Mouse (Mus musculus): ENCODE results near the gene Shroom3.

Gene Shroom3

GRCm38 (mm10) chr5:92982673-92983072, 299.4 kb downstream of the Shroom3 start:
- peak in 1 of 2 experiments; percentile 62 for DNase-seq

GRCm38 (mm10) chr5:92983942-92984341, 300.7 kb downstream of the Shroom3 start:
- DNase-seq = no peak

GRCm38 (mm10) chr5:92984692-92985091, 301.5 kb downstream of the Shroom3 start:
- DNase-seq = no peak

DNA sequence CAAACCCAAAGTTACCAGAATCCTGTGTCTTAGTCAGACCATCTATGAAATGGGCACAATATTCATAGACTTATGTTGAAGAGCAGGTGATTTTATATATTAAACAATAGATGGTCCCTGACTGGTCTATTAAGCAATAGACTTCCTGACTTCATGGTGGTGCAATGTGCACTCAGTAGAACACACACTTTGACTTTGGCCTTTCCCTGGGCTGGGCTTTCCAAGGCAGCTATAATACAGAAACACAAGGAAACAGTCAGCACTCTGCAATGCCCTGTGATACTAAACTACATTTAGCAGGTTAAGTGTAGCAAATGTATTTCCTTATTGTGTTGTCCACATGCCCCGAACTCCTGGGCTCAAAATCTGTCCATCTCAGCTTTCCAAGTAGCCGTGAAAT, 302.2 kb downstream of the Shroom3 start:
- DNase-seq = no peak

DNA sequence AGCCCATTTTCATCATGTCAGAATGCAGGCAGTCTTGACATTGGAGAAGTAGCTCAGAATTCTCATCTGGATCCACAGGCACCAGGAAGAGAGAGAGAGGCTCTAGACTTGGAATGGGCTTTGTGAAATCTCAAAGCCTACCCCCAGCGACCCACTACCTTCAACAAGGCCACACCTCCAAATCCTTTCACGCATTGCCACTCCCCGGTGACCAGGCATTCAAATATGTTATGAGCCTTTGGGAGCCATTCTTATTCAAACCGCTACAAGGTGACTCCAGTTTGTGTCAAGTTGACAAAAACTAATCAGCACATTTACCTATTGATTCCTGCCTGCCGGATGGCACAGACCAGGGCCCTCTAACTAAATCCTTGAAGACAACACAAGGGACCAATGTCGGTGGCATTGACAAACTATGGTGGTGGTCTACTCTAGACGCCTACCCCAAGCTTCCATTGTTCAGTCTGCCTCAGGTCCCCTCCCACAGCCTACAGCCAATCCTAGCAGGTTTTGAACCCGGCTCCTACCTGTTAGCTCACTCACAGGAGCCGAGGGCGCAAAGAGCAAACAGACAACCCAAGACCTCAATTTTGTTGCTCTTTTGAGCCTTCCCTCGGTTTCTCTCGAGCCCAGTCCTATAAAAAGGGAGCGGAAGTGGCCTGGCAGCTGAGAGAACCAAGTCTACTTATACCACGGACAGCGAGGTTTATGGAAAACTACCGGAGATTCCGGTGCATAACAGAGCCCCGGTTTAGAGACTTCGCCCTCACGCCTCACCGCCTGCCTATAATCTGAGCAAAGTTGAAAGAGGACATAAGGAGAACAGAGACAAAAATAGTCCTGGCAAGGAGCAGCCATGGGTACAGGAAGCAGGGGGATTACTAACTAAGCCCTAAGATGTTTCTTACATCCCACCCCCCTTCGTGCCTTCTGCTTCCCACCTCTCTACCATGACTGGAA, 303.7 kb downstream of the Shroom3 start:
- peak; percentile 36 to 55 for DNase-seq

- DNase-seq = no peak
These were observed 304.9 kb downstream of the Shroom3 start for GRCm38 (mm10) chr5:92987891-92988768.

GRCm38 (mm10) chr5:92988769-92989356, 305.6 kb downstream of the Shroom3 start:
- peak; percentile 55 to 81 for DNase-seq

DNA sequence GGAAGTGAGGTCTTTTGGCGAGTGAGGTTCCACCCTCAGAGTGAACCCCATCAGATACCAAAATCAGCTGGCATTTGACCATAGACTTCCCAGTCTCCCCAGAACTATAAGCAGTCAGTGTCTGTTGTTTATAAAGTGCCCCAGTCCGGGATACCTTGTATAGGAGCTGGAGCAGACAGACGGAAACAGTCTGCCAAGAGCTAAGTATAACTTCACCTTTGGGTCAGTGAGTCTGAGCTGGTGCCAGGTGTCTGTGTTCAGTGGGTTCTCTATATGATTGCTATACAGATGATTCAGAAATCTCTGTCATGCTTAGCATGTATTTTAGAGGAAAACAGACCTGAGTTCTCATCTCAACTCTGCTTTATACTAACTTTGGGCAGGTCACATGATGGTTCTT, 308.9 kb downstream of the Shroom3 start:
- DNase-seq = no peak

DNA sequence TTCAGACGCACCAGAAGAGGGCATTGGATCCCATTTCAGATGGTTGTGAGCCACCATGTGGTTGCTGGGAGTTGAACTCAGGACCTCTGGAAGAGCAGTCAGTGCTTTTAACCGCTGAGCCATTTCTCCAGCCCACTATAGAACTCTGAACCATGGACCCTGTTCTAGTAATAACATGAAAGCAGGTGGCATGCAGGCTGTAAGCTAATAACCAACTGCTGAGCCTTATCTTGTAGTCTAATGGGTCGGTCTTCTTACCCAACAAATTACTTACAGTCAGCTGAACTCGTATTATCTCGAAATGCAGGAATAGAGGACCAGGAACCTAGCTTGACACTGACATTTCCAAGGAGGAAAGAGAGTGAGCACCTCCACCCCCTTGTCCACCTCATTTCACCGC, 311.1 kb downstream of the Shroom3 start:
- no peak for DNase-seq

GRCm38 (mm10) chr5:92994861-92995260, 311.6 kb downstream of the Shroom3 start:
- no peak for DNase-seq

DNA sequence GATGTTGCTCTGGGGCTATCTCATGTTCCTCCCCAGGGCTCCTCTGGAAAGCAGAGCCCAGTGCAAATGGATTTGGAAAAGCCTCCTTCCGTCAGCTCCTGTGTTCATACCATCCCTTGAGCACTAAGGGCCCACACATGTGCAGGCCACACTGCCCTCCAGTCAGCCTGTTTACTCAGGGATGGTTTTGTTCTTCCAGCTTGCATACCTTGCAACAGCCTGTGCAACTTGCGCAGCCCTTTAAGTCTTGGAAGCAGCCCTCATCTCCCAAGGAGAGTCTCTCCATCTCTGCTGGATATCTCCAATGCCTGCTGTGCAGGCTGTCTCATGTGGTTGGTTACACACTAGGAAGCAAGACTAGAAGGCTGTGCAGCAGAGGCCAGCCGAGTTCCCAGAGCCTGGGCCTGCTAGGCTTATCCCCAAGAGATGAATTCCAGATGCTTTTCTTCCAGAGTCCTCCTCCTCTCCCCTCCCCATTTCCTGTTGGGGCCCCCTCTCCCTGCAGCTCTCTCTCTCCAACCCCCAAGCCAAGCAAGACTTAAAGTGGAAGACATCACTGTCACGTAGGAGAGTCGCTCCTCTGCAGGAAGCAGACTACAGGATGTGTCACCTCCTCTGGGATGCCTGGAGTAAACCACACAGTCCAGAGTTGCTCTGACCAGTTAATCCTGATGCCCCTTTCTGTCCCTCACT, 314.3 kb downstream of the Shroom3 start:
- DNase-seq = peak; percentile 35 to 69

DNA sequence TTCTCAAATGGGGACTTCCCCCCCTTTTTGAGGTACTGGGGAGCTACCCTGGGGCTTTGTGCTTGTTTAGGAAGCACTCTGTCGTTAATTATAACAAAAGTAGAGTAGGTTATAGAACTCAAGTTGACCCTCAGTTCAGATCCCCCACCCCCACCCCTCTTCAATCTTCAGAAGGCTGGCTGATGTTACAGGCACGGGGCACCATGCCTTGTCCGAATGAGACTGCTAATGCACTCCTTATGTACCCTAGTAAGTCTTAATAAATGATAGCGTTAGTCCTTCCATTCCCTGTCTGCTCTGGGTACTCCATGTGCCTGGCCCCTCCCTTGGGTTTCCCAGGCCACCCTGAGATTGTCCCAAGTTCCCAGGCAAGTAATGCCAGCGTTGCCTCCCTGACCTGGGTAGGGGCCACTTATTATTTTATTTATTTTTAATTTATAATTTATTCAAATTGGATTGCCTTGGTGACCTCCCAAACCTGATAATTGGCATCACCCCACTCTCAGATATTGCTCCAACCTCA, 315.3 kb downstream of the Shroom3 start:
- DNase-seq = no peak

GRCm38 (mm10) chr5:93000060-93000459, 316.8 kb downstream of the Shroom3 start:
- DNase-seq = no peak

DNA sequence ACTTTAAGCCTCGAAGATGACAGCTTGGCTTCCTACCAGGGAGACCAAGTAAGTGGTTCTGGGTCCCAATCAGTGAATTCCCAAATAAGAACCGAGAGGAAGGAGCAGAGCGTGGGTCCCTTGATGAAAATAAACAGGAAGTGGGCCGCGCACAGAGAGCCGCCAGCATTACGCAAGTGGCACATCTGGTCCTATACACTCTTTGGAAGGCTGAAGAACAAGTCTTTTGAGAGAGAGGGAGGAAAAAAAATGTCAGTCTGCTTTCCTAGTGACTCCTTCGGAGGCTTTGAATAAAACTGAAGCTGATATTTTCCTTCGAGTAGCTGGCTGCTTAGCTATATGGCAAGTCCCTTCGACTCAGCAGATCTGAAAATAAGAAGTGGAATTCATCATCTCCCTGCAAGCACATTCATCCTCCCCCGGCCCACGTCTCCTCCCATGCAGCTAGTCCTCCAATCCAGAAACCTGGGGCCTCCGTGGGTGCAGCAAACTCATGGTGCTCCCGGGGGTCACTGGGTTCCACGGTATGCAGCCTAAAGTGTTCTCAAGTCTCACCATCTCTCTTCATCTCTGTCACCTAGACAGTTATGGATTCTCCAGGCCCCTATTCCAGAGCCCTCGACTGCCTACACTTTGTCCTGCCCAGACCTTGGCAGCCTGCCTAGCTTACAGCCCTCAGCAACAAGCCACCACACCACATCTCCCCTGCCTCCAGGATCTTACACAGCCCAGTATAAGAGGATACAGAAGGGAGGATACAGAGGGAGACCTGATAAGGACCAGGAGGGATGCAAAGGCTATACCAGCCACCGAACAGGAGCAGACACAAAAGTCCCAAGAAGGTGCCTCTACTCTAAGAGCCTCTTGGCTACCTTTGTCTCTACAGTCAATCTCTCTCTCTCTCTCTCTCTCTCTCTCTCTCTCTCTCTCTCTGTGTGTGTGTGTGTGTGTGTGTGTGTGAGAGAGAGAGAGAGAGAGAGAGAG, 317.8 kb downstream of the Shroom3 start:
- peak; percentile 64 to 65 for DNase-seq

DNA sequence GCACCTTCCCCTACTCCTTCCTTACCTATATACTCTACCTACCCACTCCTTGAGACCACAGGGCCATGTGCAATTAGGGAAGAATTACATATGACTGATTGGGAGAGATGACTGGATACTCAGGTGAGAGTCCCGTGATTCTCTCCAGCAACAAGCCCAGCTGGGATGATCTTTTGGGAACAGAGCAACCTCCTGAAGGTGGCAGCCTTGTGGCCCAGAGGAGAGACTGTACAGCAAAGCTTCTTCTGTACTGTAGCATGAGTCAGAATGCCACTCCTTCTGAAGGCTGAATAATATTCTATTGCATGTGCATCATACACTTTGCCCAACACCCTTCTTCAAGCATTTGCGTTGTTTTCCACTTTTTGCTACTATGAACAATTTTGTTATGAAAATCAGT, 319.4 kb downstream of the Shroom3 start:
- peak in 1 of 2 experiments; percentile 20 for DNase-seq

GRCm38 (mm10) chr5:93005229-93005814, 322.1 kb downstream of the Shroom3 start:
- peak; percentile 76 to 87 for DNase-seq

- DNase-seq = peak in 1 of 2 experiments; percentile 59
These were observed 322.6 kb downstream of the Shroom3 start for GRCm38 (mm10) chr5:93005815-93006341.

DNA sequence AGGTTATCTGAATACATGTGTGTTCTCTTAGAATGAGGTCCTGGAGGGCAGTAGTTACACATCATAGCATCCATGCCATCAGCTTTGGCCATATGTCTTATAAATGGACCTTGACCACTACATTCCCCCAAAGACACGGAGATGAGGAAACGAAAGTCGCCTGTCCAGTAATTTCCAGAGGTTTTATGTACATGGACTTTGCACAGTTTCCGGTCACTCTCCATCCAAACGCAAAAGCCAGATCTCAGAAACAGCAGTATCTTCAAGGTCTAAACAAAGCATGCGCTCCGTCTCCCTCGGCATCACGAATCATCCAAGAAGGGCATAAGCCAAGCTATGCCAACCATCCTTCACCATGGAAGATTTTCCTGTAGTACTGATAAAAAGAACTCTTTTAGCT, 325.0 kb downstream of the Shroom3 start:
- DNase-seq = no peak
